Comparison of ENCODE assay signal across 17 mouse cellular contexts in genomic region chr1:43094206-43094605, GRCm38 (mm10).
"Had no signal": no experiment of that assay in that cellular context is flagged by ENCODE, and none has a peak within 500 bp of the region (broad histone marks: within the 10 kb centered on the region; RNA-seq: fewer than 3 reads in every experiment).

No protein-coding gene starts in this region.

- H3K4me3 ChIP-seq: midbrain, embryonic 10.5 days; neural tube, embryonic 13.5 days; neural tube, embryonic 15.5 days had no signal

- H3K27ac ChIP-seq: midbrain, embryonic 10.5 days; neural tube, embryonic 13.5 days; neural tube, embryonic 15.5 days had no signal

- H3K4me2 ChIP-seq: lung, embryonic 14.5 days; neural tube, embryonic 13.5 days; neural tube, embryonic 15.5 days had no signal

- H3K9me3 ChIP-seq: midbrain, embryonic 10.5 days; neural tube, embryonic 13.5 days; neural tube, embryonic 15.5 days had no signal

- DNase-seq: lung, adult 18-20 months; lung, embryonic 14.5 days; lung, postnatal 10 days; lung, postnatal 4 days; midbrain, embryonic 14.5 days; retina, postnatal 1 day; right cerebral cortex, adult 18-20 months; right cerebral cortex, postnatal 25 days; right cerebral cortex, postnatal 4 days; spleen, adult 18-20 months; thymus, adult 18-20 months; thymus, postnatal 14 days; thymus, postnatal 36 days had no signal

- ATAC-seq: midbrain, embryonic 16.5 days had no signal

- H3K9ac ChIP-seq: lung, embryonic 14.5 days; neural tube, embryonic 13.5 days; neural tube, embryonic 15.5 days had no signal

- H3K27me3 ChIP-seq: neural tube, embryonic 13.5 days; neural tube, embryonic 15.5 days had no signal

- H3K36me3 ChIP-seq: midbrain, embryonic 10.5 days; neural tube, embryonic 13.5 days; neural tube, embryonic 15.5 days had no signal
